Mouse (Mus musculus) brain, embryonic 14.5 days (tissue): ENCODE measurements around the gene Ccdc107.

Source experiments
- CTCF ChIP-seq: fragments of 200-500 bp; IDR thresholded peaks from 2 replicates; pipeline ENCODE4 v1.5.1; 2012; ENCODE audit warnings: inconsistent platforms, mild to moderate bottlenecking, moderate library complexity, borderline replicate concordance; ENCODE audit not compliant: insufficient read depth, insufficient read length; ENCODE audit errors: extremely low read depth
- POLR2A ChIP-seq: fragments of 200-500 bp; IDR thresholded peaks from 2 replicates; pipeline ENCODE4 v1.6.1; 2012; ENCODE audit warnings: mild to moderate bottlenecking, inconsistent platforms, borderline replicate concordance; ENCODE audit not compliant: poor library complexity, insufficient read depth, insufficient read length, severe bottlenecking; ENCODE audit errors: extremely low read depth

- TF ChIP-seq CTCF = no peak
- TF ChIP-seq POLR2A = no peak
Measured at GRCm38 (mm10) chr4:43496587-43496986, 3.9 kb downstream of the Ccdc107 start.
